Mouse (Mus musculus) kidney, embryonic 16.5 days (tissue): ENCODE measurements at regions not wholly inside any gene's neighbourhood (a gene's known extent, or its start where the extent isn't known, plus 50 kb on each side); places are given as distances from the start of the nearest gene placed in this dataset.

ENCODE experiments used
- ATAC-seq: fragments of 200-750 bp; cut with Nextera tagmentation; 2 replicates; pipeline ENCODE4 v1.8.0; 2017; ENCODE audit warnings: moderate TSS enrichment; ENCODE audit not compliant: low FRiP score, low TSS enrichment
- H3K27ac ChIP-seq: fragments of 300-500 bp; sonication (generic); 2 replicates; pipeline ENCODE4 v1.5.1; 2014; ENCODE audit warnings: low read length
- H3K27me3 ChIP-seq: fragments of 300-500 bp; sonication (generic); 2 replicates; pipeline ENCODE4 v1.6.1; 2014; ENCODE audit warnings: low read length, control low read depth, mixed read lengths; ENCODE audit not compliant: insufficient read depth
- H3K36me3 ChIP-seq: fragments of 300-500 bp; sonication (generic); 2 replicates; pipeline ENCODE4 v1.6.1; 2014; ENCODE audit warnings: low read length, control low read depth, mixed read lengths; ENCODE audit not compliant: insufficient read depth
- H3K4me1 ChIP-seq: fragments of 300-500 bp; sonication (generic); 2 replicates; pipeline ENCODE4 v1.6.1; 2014; ENCODE audit warnings: low read length, control low read depth, mixed read lengths; ENCODE audit not compliant: insufficient read depth
- H3K4me2 ChIP-seq: fragments of 300-500 bp; sonication (generic); replicated peaks from 2 replicates; pipeline ENCODE4 v1.6.1; 2014; ENCODE audit warnings: low read depth, low read length
- H3K4me3 ChIP-seq: fragments of 300-500 bp; sonication (generic); 2 replicates; pipeline ENCODE4 v1.5.1; 2014; ENCODE audit warnings: mild to moderate bottlenecking, low read length
- H3K9ac ChIP-seq: fragments of 300-500 bp; sonication (generic); replicated peaks from 2 replicates; pipeline ENCODE4 v1.6.1; 2014; ENCODE audit warnings: low read length
- H3K9me3 ChIP-seq: fragments of 300-500 bp; sonication (generic); 2 replicates; pipeline ENCODE4 v1.6.1; 2016; ENCODE audit warnings: low read length, control low read depth
- WGBS: fragments of 180-500 bp; shearing (Covaris S2); extraction: QIAGEN DNeasy Blood & Tissue Kit; methylation state at CpG from one replicate; pipeline ENCODE4 v1.1.7; 2014; 5-methylcytosine and 5-hydroxymethylcytosine counted together

- Histone ChIP-seq H3K4me2 (no peak overlapping the region), H3K9me3 (no peaks in the 10 kb centered on the region), H3K36me3 (no peaks in the 10 kb centered on the region), H3K4me3 (no peak overlapping the region), H3K4me1 (peaks cover 19% of the 10 kb centered on the region), H3K27ac (no peak overlapping the region), H3K27me3 (no peaks in the 10 kb centered on the region), H3K9ac (no peak overlapping the region)
- no peak for ATAC-seq
- 74% methylated on average over 8 of the region's 8 CpGs for WGBS
Observed at GRCm38 (mm10) chr13:60533871-60534427, 67.8 kb upstream of the Dapk1 start.

- H3K4me2 ChIP-seq = no peak overlapping the region
- no peak overlapping the region for H3K27ac ChIP-seq
- peaks cover 14% of the 10 kb centered on the region for H3K4me1 ChIP-seq
- 34% methylated on average over 3 of the region's 3 CpGs for WGBS
- H3K27me3 ChIP-seq = no peaks in the 10 kb centered on the region
- H3K4me3 ChIP-seq = no peak overlapping the region
- H3K9me3 ChIP-seq = no peaks in the 10 kb centered on the region
- H3K36me3 ChIP-seq = no peaks in the 10 kb centered on the region
- no peak for ATAC-seq
- no peak overlapping the region for H3K9ac ChIP-seq
Observed at GRCm38 (mm10) chr13:60534501-60534900, 67.2 kb upstream of the Dapk1 start.

DNA sequence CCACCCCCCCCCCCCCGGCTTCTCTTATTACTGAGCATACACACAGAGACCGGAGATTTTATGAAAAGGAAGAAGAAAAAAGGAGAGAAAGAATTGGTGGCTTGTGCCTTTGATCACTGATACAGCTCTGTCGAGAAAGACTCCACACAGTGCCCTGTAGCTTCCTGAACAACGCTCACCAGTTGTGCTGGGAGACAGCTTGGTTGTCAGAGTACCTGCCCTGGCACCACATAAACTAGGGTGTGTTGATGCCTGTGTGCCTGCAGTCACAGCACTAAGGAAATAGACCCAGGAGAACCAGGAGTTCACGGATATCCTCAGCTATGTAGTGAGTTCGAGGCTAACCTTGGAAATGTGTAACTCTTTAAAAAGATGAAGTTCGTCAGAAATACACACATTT, 66.7 kb upstream of the Dapk1 start:
- H3K9me3 ChIP-seq = no peaks in the 10 kb centered on the region
- H3K27me3 ChIP-seq = no peaks in the 10 kb centered on the region
- H3K4me3 ChIP-seq = no peak overlapping the region
- no peak overlapping the region for H3K4me2 ChIP-seq
- H3K36me3 ChIP-seq = no peaks in the 10 kb centered on the region
- H3K9ac ChIP-seq = no peak overlapping the region
- ATAC-seq = no peak
- H3K4me1 ChIP-seq = peaks cover 9% of the 10 kb centered on the region
- 66% methylated on average over 7 of the region's 7 CpGs for WGBS
- no peak overlapping the region for H3K27ac ChIP-seq

DNA sequence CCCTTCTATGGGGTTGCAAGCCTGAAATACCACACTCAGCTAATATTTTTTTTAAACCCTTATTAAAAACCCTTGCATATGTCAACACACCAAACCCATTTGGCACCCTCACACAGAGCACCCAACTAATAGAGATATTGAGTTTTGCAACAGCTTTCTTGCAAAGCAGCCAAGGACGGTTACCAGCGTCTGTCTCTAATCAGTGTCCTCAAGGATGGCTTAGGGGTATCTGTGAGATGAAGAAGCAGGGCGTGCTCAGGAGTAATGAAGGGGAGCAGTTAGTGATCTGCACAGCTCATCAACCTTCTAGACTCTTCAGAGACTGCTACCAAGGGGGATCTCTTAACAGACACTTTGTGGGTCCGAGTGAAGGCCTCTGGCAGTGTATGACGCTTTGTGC, 65.0 kb upstream of the Dapk1 start:
- Histone ChIP-seq H3K4me1 (peaks cover 7% of the 10 kb centered on the region; the same call in 1 of the 2 replicates), H3K9ac (no peak overlapping the region), H3K9me3 (no peaks in the 10 kb centered on the region), H3K4me2 (no peak overlapping the region), H3K4me3 (no peak overlapping the region), H3K27me3 (no peaks in the 10 kb centered on the region), H3K36me3 (no peaks in the 10 kb centered on the region), H3K27ac (no peak overlapping the region)
- WGBS = 87% methylated on average over 5 of the region's 5 CpGs
- no peak for ATAC-seq

DNA sequence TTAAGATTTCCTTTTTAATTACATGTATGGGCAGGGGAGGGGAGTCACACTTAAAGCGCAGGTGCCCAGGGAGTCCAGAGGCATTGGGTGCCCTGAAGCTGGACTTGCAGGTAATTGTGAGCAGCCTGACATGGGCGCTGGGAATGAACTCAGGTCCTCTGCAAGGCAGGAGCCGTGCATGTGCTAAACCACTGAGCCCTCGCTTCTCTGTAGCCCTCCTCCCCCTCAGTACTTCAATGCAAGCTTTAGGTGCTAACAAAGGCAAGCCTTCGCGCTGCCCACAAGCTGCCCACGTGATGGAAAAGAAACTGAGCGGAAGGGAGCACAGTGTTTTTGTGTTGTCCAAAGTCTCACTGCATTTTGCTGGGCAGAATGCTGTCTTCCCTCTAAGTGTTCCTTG, 63.6 kb upstream of the Dapk1 start:
- no peaks in the 10 kb centered on the region for H3K27me3 ChIP-seq
- no peaks in the 10 kb centered on the region for H3K36me3 ChIP-seq
- no peak overlapping the region for H3K27ac ChIP-seq
- no peaks in the 10 kb centered on the region for H3K9me3 ChIP-seq
- no peak overlapping the region for H3K4me3 ChIP-seq
- 60% methylated on average over 8 of the region's 8 CpGs for WGBS
- H3K4me2 ChIP-seq = no peak overlapping the region
- no peak overlapping the region for H3K9ac ChIP-seq
- no peak for ATAC-seq
- peaks cover 7% of the 10 kb centered on the region; the same call in 1 of the 2 replicates for H3K4me1 ChIP-seq

GRCm38 (mm10) chr13:60541165-60541564, 60.6 kb upstream of the Dapk1 start:
- H3K4me2 ChIP-seq = no peak overlapping the region
- no peak for ATAC-seq
- no peaks in the 10 kb centered on the region for H3K36me3 ChIP-seq
- H3K9ac ChIP-seq = no peak overlapping the region
- no peak overlapping the region for H3K4me3 ChIP-seq
- no peaks in the 10 kb centered on the region for H3K27me3 ChIP-seq
- WGBS = 95% methylated on average over 5 of the region's 5 CpGs
- H3K27ac ChIP-seq = no peak overlapping the region
- no peaks in the 10 kb centered on the region for H3K9me3 ChIP-seq
- H3K4me1 ChIP-seq = 0 out of 2 replicates have a peak, but pooled peaks cover 4% of the 10 kb centered on the region

GRCm38 (mm10) chr13:60544363-60544762, 57.4 kb upstream of the Dapk1 start:
- H3K27me3 ChIP-seq = no peaks in the 10 kb centered on the region
- no peak overlapping the region for H3K4me3 ChIP-seq
- no peaks in the 10 kb centered on the region for H3K4me1 ChIP-seq
- no peak overlapping the region for H3K4me2 ChIP-seq
- no peak for ATAC-seq
- no peaks in the 10 kb centered on the region for H3K36me3 ChIP-seq
- no peaks in the 10 kb centered on the region for H3K9me3 ChIP-seq
- H3K27ac ChIP-seq = no peak overlapping the region
- WGBS = 81% methylated on average over 3 of the region's 3 CpGs
- no peak overlapping the region for H3K9ac ChIP-seq

GRCm38 (mm10) chr13:60545999-60546733, 55.6 kb upstream of the Dapk1 start:
- H3K4me2 ChIP-seq = no peak overlapping the region
- H3K4me1 ChIP-seq = no peaks in the 10 kb centered on the region
- H3K9me3 ChIP-seq = no peaks in the 10 kb centered on the region
- no peaks in the 10 kb centered on the region for H3K36me3 ChIP-seq
- 81% methylated on average over 2 of the region's 2 CpGs for WGBS
- no peak overlapping the region for H3K9ac ChIP-seq
- H3K27me3 ChIP-seq = no peaks in the 10 kb centered on the region
- no peak overlapping the region for H3K27ac ChIP-seq
- no peak for ATAC-seq
- H3K4me3 ChIP-seq = no peak overlapping the region
